Mouse (Mus musculus) ES-E14 (cell line): Measurements from ENCODE around the gene Arhgef26. TPM values are rescaled to one million over a fixed set of nuclear protein-coding genes. Genes with fewer than 3 reads are reported as not detected.

Source experiments
- DNase-seq: peaks from one replicate; pipeline ENCODE4 v3.0.0-alpha.2; 2013; ENCODE audit warnings: low read depth, low spot score
- H3K27ac ChIP-seq: 2 replicates; pipeline ENCODE4 v1.5.1; 2012; ENCODE audit warnings: low read depth, mild to moderate bottlenecking, low read length, moderate library complexity, mixed read lengths; ENCODE audit not compliant: poor library complexity, insufficient read depth, severe bottlenecking
- H3K36me3 ChIP-seq: 2 replicates; pipeline ENCODE4 v1.6.1; 2012; ENCODE audit warnings: mild to moderate bottlenecking, low read length, moderate library complexity, mixed read lengths; ENCODE audit not compliant: control insufficient read depth, poor library complexity, insufficient read depth, severe bottlenecking
- H3K4me1 ChIP-seq, 2 experiments: fragments of 150-350 bp in 1 of 2; sonication (generic) in 1 of 2; 2 replicates each; pipeline ENCODE4 v1.6.1; 2012; ENCODE audit warnings: low read length in 2 of 2, mild to moderate bottlenecking in 1 of 2, mixed read lengths in 1 of 2; ENCODE audit not compliant: control insufficient read depth in 2 of 2, insufficient read depth in 2 of 2, poor library complexity in 1 of 2
- H3K4me3 ChIP-seq, 2 experiments: fragments of 150-350 bp in 1 of 2; sonication (generic) in 1 of 2; 2 replicates each; pipeline ENCODE4 v1.5.1; 2012; ENCODE audit warnings: low read length in 2 of 2, low read depth in 1 of 2, mild to moderate bottlenecking in 1 of 2, mixed read lengths in 1 of 2; ENCODE audit not compliant: insufficient read depth in 1 of 2, poor library complexity in 1 of 2, severe bottlenecking in 1 of 2
- H3K9ac ChIP-seq: 2 replicates; pipeline ENCODE4 v1.6.1; 2012; ENCODE audit warnings: low read depth, mild to moderate bottlenecking, low read length, mixed read lengths; ENCODE audit not compliant: poor library complexity, insufficient read depth, severe bottlenecking
- H3K9me3 ChIP-seq: fragments of 150-350 bp; sonication (generic); 2 replicates; pipeline ENCODE4 v1.6.1; 2012; ENCODE audit warnings: low read depth, mild to moderate bottlenecking, low read length; ENCODE audit not compliant: control insufficient read depth, insufficient read depth
- CHD2 ChIP-seq: IDR thresholded peaks from 2 replicates; pipeline ENCODE4 v1.6.1; 2014; ENCODE audit warnings: mild to moderate bottlenecking, low read depth, low read length, inconsistent platforms
- HCFC1 ChIP-seq: IDR thresholded peaks from 2 replicates; pipeline ENCODE4 v1.6.1; 2012; ENCODE audit warnings: low read length, inconsistent platforms, borderline replicate concordance; ENCODE audit not compliant: insufficient read depth
- MAFK ChIP-seq: IDR thresholded peaks from 2 replicates; pipeline ENCODE4 v1.6.1; 2014; ENCODE audit warnings: mild to moderate bottlenecking, low read depth, low read length, inconsistent platforms; ENCODE audit not compliant: insufficient read depth
- ZC3H11A ChIP-seq: IDR thresholded peaks from 2 replicates; pipeline ENCODE4 v1.6.1; 2012; ENCODE audit warnings: low read depth, mild to moderate bottlenecking, inconsistent platforms, low read length, borderline replicate concordance
- ZNF384 ChIP-seq: IDR thresholded peaks from 2 replicates; pipeline ENCODE4 v1.6.1; 2012; ENCODE audit warnings: low read depth, low read length, inconsistent platforms
- in situ Hi-C, 2 experiments: fragments of 600-800 bp; cut with MboI; formaldehyde crosslinking; loops; one replicate each; pipeline ENCODE4 v1.15.1; 2025; ENCODE audit warnings: low sequenced_read_pairs in 2 of 2, inconsistent platforms in 1 of 2; ENCODE audit not compliant: unreplicated experiment in 2 of 2
- total RNA-seq: library from RNA; depleted of rRNA; stranded (reverse); fragments of 300-350 nt; gene quantifications from 2 replicates; pipeline ENCODE4 v1.2.3, GENCODE M21; 2012

The Arhgef26 gene
- total RNA-seq, 1 experiment: 5.9 TPM

DNA sequence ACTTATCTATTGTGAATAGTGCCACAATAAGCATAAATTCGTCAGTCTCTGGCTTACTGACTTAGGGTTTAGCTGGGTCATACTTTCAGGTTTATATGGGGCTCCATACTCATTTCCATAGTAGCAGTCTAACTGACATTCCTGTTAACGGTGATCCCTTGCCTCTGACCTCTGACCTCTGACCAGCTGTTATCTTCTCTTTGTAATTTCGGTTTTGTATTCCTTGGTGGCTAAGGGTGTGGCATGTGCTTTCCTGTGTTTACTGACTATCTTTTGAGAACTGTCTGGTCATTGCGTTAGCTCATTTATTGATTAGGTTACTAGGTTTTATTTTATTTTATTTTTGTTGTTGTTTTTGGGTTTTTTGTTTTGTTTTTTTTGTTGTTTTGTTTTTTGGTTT is 13.9 kb downstream of the Arhgef26 start:
- Histone ChIP-seq H3K27ac (no peak overlapping the region), H3K9me3 (no peaks in the 10 kb centered on the region), H3K9ac (no peak overlapping the region), H3K36me3 (no peaks in the 10 kb centered on the region), H3K4me3 (no peak overlapping the region), H3K4me1 (no peaks in the 10 kb centered on the region)
- no peak for DNase-seq
- in situ Hi-C loops: no loop called here
- no peak for TF ChIP-seq MAFK
- TF ChIP-seq ZC3H11A: no peak
- TF ChIP-seq HCFC1: no peak
- TF ChIP-seq CHD2: no peak
- TF ChIP-seq ZNF384: no peak

DNA sequence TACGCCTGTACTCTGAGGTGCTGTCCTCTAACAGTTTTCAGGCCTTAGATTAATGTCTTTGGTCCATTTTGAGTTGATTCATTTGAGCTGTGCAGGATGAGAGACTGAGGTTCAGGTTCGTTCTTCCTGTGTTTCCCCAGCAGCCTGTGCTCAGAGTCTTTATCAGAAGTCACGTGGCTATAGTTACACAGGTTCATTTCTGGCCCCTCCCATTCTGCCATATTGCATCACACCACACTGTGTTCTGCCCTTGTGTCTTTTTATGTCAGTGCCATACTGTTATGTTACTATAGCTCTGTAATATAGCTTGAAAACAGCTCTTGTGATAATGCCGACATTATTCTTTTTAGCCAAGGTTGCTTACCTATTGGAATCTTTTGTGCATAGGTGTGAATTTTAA is 14.7 kb downstream of the Arhgef26 start:
- Histone ChIP-seq H3K9ac (no peak overlapping the region), H3K36me3 (no peaks in the 10 kb centered on the region), H3K4me3 (no peak overlapping the region), H3K27ac (no peak overlapping the region), H3K4me1 (no peaks in the 10 kb centered on the region), H3K9me3 (no peaks in the 10 kb centered on the region)
- in situ Hi-C loops: no loop called here
- no peak for DNase-seq
- TF ChIP-seq ZNF384 (no peak), HCFC1 (no peak), ZC3H11A (no peak), CHD2 (no peak), MAFK (no peak)

DNA sequence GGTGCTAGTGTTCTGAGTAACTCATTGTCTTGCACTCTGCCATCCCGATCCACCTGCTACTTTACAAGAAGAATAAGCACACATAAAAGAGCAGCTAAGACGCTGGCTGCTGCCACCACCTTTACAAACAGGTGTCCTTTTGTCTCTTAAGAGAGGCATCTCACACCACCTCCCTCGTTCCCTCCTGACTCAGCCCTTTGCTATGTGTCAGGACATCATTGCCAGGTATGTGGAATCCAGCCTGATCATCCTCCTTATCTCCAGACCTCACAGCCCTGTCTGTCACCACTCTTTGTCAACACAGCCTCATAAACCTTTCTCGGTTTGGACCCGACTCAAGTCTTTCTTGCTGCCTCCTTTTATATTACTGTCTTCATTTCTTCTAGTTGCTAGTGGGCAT is 29.7 kb downstream of the Arhgef26 start:
- Histone ChIP-seq H3K27ac (no peak overlapping the region), H3K4me3 (no peak overlapping the region), H3K9me3 (no peaks in the 10 kb centered on the region), H3K4me1 (no peaks in the 10 kb centered on the region), H3K36me3 (no peaks in the 10 kb centered on the region), H3K9ac (no peak overlapping the region)
- no peak for DNase-seq
- TF ChIP-seq MAFK (no peak), ZC3H11A (no peak), ZNF384 (no peak), HCFC1 (no peak), CHD2 (no peak)
- in situ Hi-C loops: no loop called here

DNA sequence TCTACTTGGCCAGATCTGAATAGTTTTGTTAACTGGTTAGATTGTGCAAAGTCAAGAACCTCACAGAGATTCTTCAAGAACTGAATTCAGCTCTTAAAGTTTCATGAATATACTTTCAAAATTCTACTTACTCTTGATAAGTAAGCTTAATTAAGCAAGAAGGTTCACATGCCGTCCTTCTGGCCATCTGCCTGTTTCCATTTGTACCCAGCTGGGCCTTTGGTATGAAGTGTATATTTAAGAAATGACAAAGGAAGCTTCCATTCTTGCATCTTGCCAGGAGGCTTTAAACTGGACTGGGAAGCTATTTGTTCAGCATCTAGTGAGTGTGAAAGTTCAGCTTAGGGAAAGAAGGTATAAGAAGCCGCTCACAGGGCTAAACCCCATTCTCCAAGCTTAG is 34.7 kb downstream of the Arhgef26 start:
- Histone ChIP-seq H3K4me3 (no peak overlapping the region), H3K36me3 (no peaks in the 10 kb centered on the region), H3K9ac (no peak overlapping the region), H3K9me3 (no peaks in the 10 kb centered on the region), H3K4me1 (no peaks in the 10 kb centered on the region), H3K27ac (no peak overlapping the region)
- TF ChIP-seq ZNF384 (no peak), ZC3H11A (no peak), CHD2 (no peak), MAFK (no peak), HCFC1 (no peak)
- in situ Hi-C loops: no loop called here
- DNase-seq: no peak

DNA sequence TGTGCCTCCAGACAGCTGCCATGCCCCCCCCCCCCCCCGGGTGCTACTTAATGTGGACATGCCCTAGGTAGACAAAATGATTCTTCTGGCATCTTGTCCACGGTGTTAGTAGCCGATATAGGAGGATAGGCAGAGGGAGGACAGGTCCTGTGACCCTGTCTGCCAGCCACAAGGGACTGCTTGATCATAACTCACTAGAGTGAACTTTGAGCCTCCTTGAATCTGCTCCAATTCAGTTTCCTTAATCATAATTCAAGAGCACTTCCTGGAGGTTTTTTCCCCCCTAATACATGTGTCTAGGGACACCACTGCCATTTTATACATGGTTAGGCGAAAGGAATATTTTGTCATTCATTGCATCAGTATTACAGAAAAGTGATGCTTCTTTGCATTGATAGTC is 36.2 kb downstream of the Arhgef26 start:
- no peak for TF ChIP-seq ZC3H11A
- no peak for TF ChIP-seq HCFC1
- no peak for TF ChIP-seq MAFK
- TF ChIP-seq ZNF384: no peak
- no peak for TF ChIP-seq CHD2
- in situ Hi-C loops: no loop called here
- H3K9me3 ChIP-seq: no peaks in the 10 kb centered on the region
- no peak for DNase-seq
- H3K27ac ChIP-seq: no peak overlapping the region
- H3K4me3 ChIP-seq: no peak overlapping the region
- no peaks in the 10 kb centered on the region for H3K4me1 ChIP-seq
- no peaks in the 10 kb centered on the region for H3K36me3 ChIP-seq
- H3K9ac ChIP-seq: no peak overlapping the region
